Mouse (Mus musculus): ENCODE measurements around the gene Atf7ip2. TPM values are rescaled to one million over a fixed set of nuclear protein-coding genes. Genes with fewer than 3 reads are reported as not detected.

The Atf7ip2 gene
- total RNA-seq, 2 experiments from 2014 or later, result not detected

DNA sequence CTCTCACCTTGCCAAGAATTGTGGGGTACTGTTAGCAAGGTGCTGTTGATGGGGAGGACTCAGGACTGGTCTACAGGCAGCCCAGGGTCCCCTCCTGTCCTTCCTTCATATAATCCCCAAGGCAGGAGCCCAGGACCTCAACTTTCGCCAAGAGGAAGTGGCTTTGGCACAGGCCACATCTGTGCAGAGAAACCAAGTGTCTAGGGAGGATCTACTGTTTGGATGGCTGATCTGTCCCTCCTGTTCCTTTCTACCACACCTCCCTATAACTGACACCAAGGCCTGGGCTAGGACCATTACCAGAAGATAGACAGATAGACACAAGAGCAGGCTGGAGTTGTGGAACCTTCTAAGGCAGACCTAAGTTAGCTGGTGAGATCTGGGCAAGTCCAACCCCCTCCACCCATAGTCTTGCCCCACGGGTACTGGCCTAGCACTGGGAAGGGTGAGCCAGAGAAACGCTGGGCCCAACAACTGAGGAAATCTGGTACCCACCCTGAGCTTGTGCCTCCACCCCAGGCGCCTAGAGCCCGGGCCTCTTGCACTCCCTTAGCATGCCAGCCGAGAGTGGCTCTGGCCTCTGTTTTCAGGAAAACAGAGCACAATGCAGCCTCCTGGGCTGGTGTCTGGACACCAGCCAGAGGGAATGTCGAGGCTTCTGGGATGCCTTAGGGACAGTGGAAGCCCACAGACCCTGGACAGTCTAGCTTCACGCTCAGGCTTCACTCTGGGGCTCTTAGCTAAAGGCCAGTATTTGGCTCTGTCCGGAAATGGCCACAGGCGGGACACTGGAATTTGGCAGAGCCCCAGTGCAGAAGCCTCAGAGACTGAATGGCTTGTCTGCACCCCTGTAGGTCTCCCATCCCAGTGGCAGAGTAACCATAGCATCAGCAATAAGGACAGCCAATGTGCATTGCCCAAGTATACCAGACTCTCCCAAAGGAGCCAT lies 105.5 kb downstream of the Atf7ip2 start:
- peak; percentile 37 for DNase-seq

DNA sequence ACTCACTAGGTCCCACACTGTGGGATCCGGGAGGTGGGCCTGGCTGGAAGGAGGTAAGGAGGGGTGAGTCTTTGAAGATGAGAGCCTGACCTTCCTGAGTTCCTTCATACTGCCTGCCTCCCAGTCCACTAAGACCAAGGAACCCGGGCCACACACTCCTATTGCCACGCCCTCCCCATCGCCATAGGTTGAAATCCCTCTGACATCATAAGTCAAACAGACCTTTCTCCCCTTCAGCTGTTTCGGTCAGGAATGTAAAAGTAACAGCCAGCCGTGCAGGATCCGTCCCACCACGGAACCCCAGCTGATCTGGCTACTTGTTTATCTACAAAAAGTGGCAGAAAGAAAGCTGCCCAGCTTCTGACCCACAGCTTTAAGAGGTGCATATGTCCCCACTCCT lies 107.1 kb downstream of the Atf7ip2 start:
- no peak for DNase-seq

GRCm38 (mm10) chr16:10300231-10301186 lies 108.0 kb downstream of the Atf7ip2 start:
- DNase-seq, result no peak

Small RNA genes within 50 kb of the gene (microRNA-seq; reads per million reads assigned to microRNA genes)
- 0 reads per million in 2 experiments for gene Gm22932

Other genes starting within 250 kb of the Atf7ip2 start
- gene Grin2a, start 197.2 kb upstream of the Atf7ip2 start, total RNA-seq (2021), result under 1 TPM; 0.26 to 0.27 TPM
- 1 to 10 TPM in 1 of 2 experiments, not detected in 1; 1.0 TPM for gene Rpl39l, start 22.5 kb upstream of the Atf7ip2 start, total RNA-seq (2021)
- gene Emp2, start 121.3 kb downstream of the Atf7ip2 start, total RNA-seq (2021), result 10 to 100 TPM; 12.3 to 14.4 TPM
- gene Tekt5, start 202.8 kb downstream of the Atf7ip2 start, total RNA-seq (2021), result under 1 TPM; 0.23 to 0.31 TPM
- 1 to 10 TPM; 7.8 to 8.5 TPM for gene Nubp1, start 219.2 kb downstream of the Atf7ip2 start, total RNA-seq (2021)

All from gastrocnemius, postnatal 10 days (tissue).